Mouse (Mus musculus) testis, adult 2 months (tissue): ENCODE measurements at regions not wholly inside any gene's neighbourhood (a gene's known extent, or its start where the extent isn't known, plus 50 kb on each side); places are given as distances from the start of the nearest gene placed in this dataset.

Experiments
- H3K27ac ChIP-seq: fragments of 200-500 bp; 2 replicates; pipeline ENCODE4 v1.5.1; 2012; ENCODE audit warnings: low read depth, low read length; ENCODE audit not compliant: control insufficient read depth, insufficient read depth
- H3K27me3 ChIP-seq: fragments of 200-500 bp; 2 replicates; pipeline ENCODE4 v1.6.1; 2012; ENCODE audit warnings: mild to moderate bottlenecking, low read length, moderate library complexity; ENCODE audit not compliant: control insufficient read depth, insufficient read depth
- H3K36me3 ChIP-seq: fragments of 200-500 bp; 2 replicates; pipeline ENCODE4 v1.6.1; 2012; ENCODE audit warnings: mild to moderate bottlenecking, low read length; ENCODE audit not compliant: control insufficient read depth, insufficient read depth
- H3K4me1 ChIP-seq: fragments of 200-500 bp; 2 replicates; pipeline ENCODE4 v1.6.1; 2012; ENCODE audit warnings: low read length; ENCODE audit not compliant: control insufficient read depth, insufficient read depth
- H3K4me3 ChIP-seq: fragments of 200-500 bp; 2 replicates; pipeline ENCODE4 v1.5.1; 2012; ENCODE audit warnings: low read depth, mild to moderate bottlenecking, low read length, moderate library complexity, mixed read lengths; ENCODE audit not compliant: control insufficient read depth
- CTCF ChIP-seq: fragments of 200-500 bp; IDR thresholded peaks from 2 replicates; pipeline ENCODE4 v1.5.1; 2012; ENCODE audit warnings: low read depth, mild to moderate bottlenecking, inconsistent platforms, low read length, moderate library complexity; ENCODE audit not compliant: control insufficient read depth, insufficient read depth, insufficient replicate concordance
- POLR2A ChIP-seq: fragments of 200-500 bp; IDR thresholded peaks from 2 replicates; pipeline ENCODE4 v1.6.1; 2012; ENCODE audit warnings: low read depth, mild to moderate bottlenecking, inconsistent platforms, low read length, moderate library complexity; ENCODE audit not compliant: control insufficient read depth

DNA sequence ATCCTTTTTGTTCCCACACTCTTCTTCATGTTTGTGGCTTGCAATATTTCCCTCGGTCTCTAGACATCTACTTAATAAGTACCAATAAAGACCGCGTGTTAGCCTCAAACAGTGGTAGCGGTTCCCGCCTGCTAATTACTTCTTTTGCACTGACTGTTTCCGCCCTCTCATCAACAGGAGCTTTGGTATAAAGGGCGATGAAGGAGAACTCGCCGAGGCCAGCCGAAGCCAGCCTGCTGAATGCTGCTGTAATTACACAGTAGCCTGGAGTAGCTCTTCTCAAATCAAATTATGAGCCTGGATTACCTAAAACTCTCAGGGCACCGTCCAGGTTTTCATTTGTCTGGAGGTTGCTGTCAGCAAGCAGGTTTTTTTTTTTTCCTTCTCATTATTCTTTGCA is 429.7 kb upstream of the Atp11b start:
- Histone ChIP-seq H3K4me3 (no peak overlapping the region), H3K4me1 (no peaks in the 10 kb centered on the region), H3K27ac (no peak overlapping the region), H3K27me3 (no peaks in the 10 kb centered on the region), H3K36me3 (no peaks in the 10 kb centered on the region)
- TF ChIP-seq POLR2A: no peak
- no peak for TF ChIP-seq CTCF

DNA sequence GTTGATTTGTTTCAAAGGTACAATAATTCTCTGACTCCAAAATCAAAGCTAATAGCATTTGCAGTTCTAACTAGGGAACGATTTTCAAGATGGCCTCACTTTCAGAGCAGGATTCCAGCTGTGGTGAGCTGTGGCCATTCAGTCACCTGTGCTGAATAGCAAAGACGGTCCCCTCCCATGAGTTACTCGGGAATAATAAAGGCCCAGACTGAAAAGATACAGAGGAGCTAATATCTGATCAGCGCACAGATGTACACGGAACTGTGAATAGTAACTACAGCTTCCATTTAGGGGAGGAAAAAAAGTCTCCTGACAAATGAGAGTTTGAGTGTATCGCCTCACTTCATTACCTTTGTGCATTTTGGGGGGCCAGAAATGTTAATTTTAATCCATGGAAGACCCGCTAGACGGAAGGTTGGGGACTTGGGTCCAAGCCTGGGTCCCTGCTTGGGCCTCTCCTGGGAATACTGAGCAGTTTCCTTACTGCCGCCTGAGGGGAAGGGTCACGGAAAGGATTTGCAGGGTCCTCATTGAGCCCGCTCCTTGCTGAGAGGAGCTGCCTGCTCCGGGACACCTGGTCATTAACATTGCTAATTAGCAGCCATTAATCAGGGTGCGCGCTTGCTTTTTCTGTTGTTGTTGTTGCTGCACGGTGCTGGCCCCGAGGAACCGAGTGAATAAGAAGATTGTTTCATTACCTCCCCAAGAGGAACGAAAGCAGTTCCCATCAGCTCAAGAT is 421.2 kb upstream of the Atp11b start:
- TF ChIP-seq POLR2A: no peak
- no peak for TF ChIP-seq CTCF
- Histone ChIP-seq H3K27ac (no peak overlapping the region), H3K27me3 (no peaks in the 10 kb centered on the region), H3K4me1 (no peaks in the 10 kb centered on the region), H3K4me3 (no peak overlapping the region), H3K36me3 (no peaks in the 10 kb centered on the region)

DNA sequence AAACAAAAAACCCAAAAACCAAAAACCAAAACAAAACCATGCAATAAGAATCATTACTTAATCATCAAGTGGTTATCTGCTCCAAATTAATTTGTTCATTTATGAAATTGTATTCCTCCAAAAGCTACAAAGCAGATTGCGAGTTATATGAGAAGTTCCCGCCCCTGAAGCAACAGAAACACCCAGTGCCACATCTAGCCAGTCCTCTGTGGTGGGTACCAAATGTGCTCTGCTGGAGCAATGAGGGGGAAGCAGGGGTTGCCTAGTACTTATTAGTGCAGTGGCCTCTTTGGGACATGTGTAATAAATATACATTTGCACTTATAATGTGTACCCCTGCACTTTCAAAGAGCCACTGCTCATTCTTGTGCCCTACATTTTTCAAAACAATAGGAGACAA is 419.9 kb upstream of the Atp11b start:
- no peaks in the 10 kb centered on the region for H3K36me3 ChIP-seq

DNA sequence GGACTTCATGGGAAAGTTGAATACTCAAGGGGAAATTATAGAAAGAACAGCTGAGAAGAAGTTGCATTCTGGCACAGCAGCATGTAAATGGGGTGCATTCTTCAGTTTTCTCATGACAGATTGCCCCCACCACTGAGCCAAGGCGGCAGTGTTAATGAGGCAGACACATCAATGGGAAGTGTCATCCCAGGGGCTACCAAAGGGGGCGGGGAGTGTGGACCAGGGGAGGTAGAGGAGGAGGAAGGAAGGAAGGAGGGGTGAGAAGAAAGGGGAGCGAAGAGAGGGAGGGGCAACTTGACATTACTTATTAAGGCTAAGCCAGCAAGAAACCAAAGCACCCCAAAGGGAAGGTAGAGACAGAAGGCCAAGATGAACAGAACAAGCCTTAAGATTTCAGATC is 419.4 kb upstream of the Atp11b start:
- Histone ChIP-seq H3K27me3 (no peaks in the 10 kb centered on the region), H3K4me1 (no peaks in the 10 kb centered on the region), H3K4me3 (no peak overlapping the region), H3K27ac (no peak overlapping the region), H3K36me3 (no peaks in the 10 kb centered on the region)
- TF ChIP-seq POLR2A (no peak), CTCF (no peak)

More for the DNA sequence above, 419.9 kb upstream of the Atp11b start:
- no peak for TF ChIP-seq POLR2A
- no peak for TF ChIP-seq CTCF
- Histone ChIP-seq H3K27ac (no peak overlapping the region), H3K4me1 (no peaks in the 10 kb centered on the region), H3K4me3 (no peak overlapping the region), H3K27me3 (no peaks in the 10 kb centered on the region)

DNA sequence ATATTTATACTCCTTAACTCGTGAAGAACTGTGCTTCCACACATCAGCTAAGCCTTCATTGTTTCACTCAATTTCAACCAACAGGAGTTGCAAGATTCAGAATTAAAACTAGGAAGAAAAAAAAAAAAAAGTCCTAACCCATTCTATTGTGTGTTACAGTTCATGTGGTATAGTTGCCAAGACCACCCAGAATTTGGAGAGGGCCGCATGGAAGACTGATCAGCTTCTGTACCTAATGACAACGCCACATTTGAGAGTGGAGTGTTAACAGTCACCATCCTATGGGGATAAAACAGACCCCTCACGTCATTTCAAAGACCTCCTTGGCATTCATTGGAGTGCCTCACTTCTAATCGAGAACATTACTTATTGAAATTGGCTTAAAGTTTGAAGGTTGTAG is 418.1 kb upstream of the Atp11b start:
- Histone ChIP-seq H3K27ac (no peak overlapping the region), H3K4me1 (peaks cover 4% of the 10 kb centered on the region), H3K36me3 (no peaks in the 10 kb centered on the region), H3K27me3 (no peaks in the 10 kb centered on the region), H3K4me3 (no peak overlapping the region)
- TF ChIP-seq CTCF: no peak
- no peak for TF ChIP-seq POLR2A

DNA sequence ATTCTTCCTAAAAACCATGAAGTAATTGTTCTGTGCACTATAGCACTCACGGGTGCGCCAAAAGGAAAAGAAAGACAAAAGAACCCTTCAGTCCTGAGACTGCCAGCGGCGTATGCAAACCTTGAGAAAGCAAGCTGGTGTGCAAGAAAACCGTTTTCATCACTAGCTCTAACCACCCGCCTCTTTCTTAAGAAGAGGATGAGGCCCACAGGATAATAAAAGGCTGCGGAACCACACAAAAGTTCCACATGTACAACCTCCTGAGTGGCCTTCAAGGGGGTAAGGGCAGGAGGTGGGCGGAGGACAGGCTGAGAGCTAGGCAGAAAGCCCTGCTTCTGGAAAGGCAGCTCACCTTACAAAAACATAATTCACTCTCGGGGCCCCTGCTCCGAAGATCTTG is 413.4 kb upstream of the Atp11b start:
- no peaks in the 10 kb centered on the region for H3K36me3 ChIP-seq
- peaks cover 7% of the 10 kb centered on the region for H3K4me1 ChIP-seq
- no peak for TF ChIP-seq CTCF
- TF ChIP-seq POLR2A: no peak
- no peak overlapping the region; the same call in 1 of the 2 replicates for H3K4me3 ChIP-seq
- H3K27me3 ChIP-seq: no peaks in the 10 kb centered on the region
- no peak overlapping the region for H3K27ac ChIP-seq

DNA sequence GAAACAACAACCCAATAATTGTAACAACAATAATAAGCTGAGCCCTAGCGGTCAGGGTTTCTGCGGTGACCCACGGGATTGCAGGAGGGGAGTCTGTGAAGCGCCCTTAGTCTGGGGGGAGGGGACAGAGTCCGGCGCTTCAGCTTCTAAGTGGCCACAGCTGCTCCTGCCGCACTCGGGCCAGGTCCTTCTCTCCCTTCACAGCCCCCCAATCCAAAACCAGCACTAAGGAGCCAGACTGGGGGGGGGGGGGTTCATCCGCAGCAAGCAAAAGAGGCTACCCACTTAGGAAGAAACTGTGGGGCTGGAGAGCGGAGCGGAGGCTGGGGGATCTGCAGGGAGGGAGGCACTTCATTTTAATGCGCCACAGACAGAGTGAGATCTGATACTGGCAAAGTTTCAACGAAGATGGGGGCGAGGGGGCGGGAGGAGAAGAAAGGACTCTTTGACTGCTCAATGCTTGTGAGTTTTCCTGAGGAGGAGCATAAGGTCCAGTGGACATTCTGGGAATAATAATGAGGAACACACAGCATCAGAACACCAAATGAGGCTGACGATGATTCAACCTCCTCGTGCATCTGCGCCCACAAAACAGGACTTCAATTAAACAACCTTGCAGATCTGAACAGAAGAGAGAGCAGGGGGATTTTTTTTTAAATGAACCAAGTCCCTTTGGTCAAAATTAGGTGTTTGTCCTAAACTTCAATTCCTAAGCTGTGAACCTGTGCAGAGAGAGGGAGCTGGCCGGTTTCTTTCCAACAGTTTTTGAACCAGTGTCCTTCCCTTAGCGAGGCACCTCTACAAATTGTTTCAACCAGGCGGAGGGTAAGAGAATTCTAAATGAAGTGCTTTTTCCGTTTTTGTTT is 412.7 kb upstream of the Atp11b start:
- TF ChIP-seq CTCF (no peak), POLR2A (no peak)
- peaks cover 7% of the 10 kb centered on the region for H3K4me1 ChIP-seq
- no peaks in the 10 kb centered on the region for H3K36me3 ChIP-seq
- H3K27me3 ChIP-seq: no peaks in the 10 kb centered on the region
- H3K27ac ChIP-seq: no peak overlapping the region
- H3K4me3 ChIP-seq: peak overlapping the region; percentile 48

DNA sequence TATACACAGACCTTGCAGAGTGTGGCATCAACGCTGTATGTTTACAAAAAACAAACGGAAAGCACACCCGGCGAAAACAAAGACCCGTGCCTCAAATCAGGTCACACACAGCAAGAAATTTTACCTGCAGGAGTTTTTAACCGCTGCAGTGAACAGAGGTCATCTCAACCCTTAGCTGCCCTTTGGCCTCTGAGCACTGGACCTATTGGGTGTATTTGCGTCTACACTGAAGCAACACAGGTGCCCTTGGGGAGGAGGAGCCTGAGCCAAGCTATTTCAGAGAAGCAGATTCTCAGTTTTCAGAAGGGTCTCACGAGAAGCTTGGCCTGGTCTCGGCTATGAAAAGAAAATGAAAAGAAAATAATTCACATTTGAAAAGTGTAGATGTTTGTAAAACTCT is 412.1 kb upstream of the Atp11b start:
- no peak overlapping the region for H3K4me3 ChIP-seq
- H3K27me3 ChIP-seq: no peaks in the 10 kb centered on the region
- no peak for TF ChIP-seq POLR2A
- peaks cover 7% of the 10 kb centered on the region for H3K4me1 ChIP-seq
- no peaks in the 10 kb centered on the region for H3K36me3 ChIP-seq
- H3K27ac ChIP-seq: no peak overlapping the region
